Mouse (Mus musculus) CH12.LX (cell line): ENCODE results near the gene Mcur1. TPM values are rescaled to one million over a fixed set of nuclear protein-coding genes. Genes with fewer than 3 reads are reported as not detected.

ENCODE experiments used
- DNase-seq: peaks from one replicate; pipeline ENCODE4 v3.0.0-alpha.2; 2013; ENCODE audit errors: extremely low read depth
- H3K27ac ChIP-seq: 2 replicates; pipeline ENCODE4 v1.5.1; 2012; ENCODE audit warnings: low read depth, mild to moderate bottlenecking, control low read depth, moderate library complexity; ENCODE audit not compliant: insufficient read depth
- H3K27me3 ChIP-seq: replicated peaks from 2 replicates; pipeline ENCODE3; 2012; ENCODE audit warnings: inconsistent platforms
- H3K36me3 ChIP-seq, 2 experiments: replicated peaks in 1 of 2; 2 replicates each; pipeline versions ENCODE3 to v1.6.1; 2012; ENCODE audit warnings: inconsistent platforms in 1 of 2, low read length in 1 of 2, mild to moderate bottlenecking in 1 of 2, mixed read lengths in 1 of 2, moderate library complexity in 1 of 2; ENCODE audit not compliant: control insufficient read depth in 1 of 2, insufficient read depth in 1 of 2
- H3K4me1 ChIP-seq, 2 experiments: 2 replicates each; pipeline ENCODE4 v1.6.1; 2012; ENCODE audit warnings: inconsistent platforms in 1 of 2, moderate library complexity in 1 of 2; ENCODE audit not compliant: insufficient read depth in 2 of 2, control insufficient read depth in 1 of 2
- H3K4me2 ChIP-seq: 2 replicates; pipeline ENCODE4 v1.6.1; 2012; ENCODE audit warnings: low read depth, mild to moderate bottlenecking, control low read depth; ENCODE audit not compliant: poor library complexity, insufficient read depth, severe bottlenecking
- H3K4me3 ChIP-seq, 3 experiments: fragments of 150-350 bp in 1 of 3; sonication (generic) in 1 of 3; replicated peaks in 1 of 3; 2 replicates each; pipeline versions ENCODE3 to v1.5.1; 2011 to 2012; ENCODE audit warnings: low read depth in 2 of 3, low read length in 2 of 3, mild to moderate bottlenecking in 2 of 3, moderate library complexity in 2 of 3, control low read depth in 1 of 3, improper control_type of control experiment in 1 of 3, inconsistent platforms in 1 of 3, mixed read lengths in 1 of 3; ENCODE audit not compliant: poor library complexity in 1 of 3
- H3K79me2 ChIP-seq: replicated peaks from 2 replicates; pipeline ENCODE4 v1.6.1; 2012; ENCODE audit warnings: mild to moderate bottlenecking, moderate library complexity; ENCODE audit not compliant: control insufficient read depth, poor library complexity, insufficient read depth, severe bottlenecking; ENCODE audit errors: extremely low read depth
- H3K9ac ChIP-seq: 2 replicates; pipeline ENCODE4 v1.6.1; 2012; ENCODE audit warnings: low read depth, mild to moderate bottlenecking, control low read depth, moderate library complexity; ENCODE audit not compliant: insufficient read depth
- H3K9me3 ChIP-seq: replicated peaks from 2 replicates; pipeline ENCODE3; 2012; ENCODE audit warnings: low read length, inconsistent platforms, mixed read lengths
- CHD1 ChIP-seq: IDR thresholded peaks from 2 replicates; pipeline ENCODE4 v1.6.1; 2012; ENCODE audit warnings: low read depth, low read length, improper control_type of control experiment, inconsistent platforms
- CHD2 ChIP-seq: IDR thresholded peaks from 2 replicates; pipeline ENCODE4 v1.6.1; 2011; ENCODE audit warnings: low read length, improper control_type of control experiment
- CTCF ChIP-seq, 2 experiments: IDR thresholded peaks in 1 of 2; conservative IDR thresholded peaks in 1 of 2; 2 replicates each; pipeline ENCODE4 v1.5.1; 2011 to 2012; ENCODE audit warnings: low read depth in 2 of 2, low read length in 2 of 2, improper control_type of control experiment in 1 of 2, inconsistent platforms in 1 of 2, mild to moderate bottlenecking in 1 of 2, moderate library complexity in 1 of 2
- E2F4 ChIP-seq: IDR thresholded peaks from 2 replicates; pipeline ENCODE4 v1.6.1; 2011; ENCODE audit warnings: low read depth, low read length, improper control_type of control experiment; ENCODE audit not compliant: insufficient replicate concordance
- ELF1 ChIP-seq: IDR thresholded peaks from 2 replicates; pipeline ENCODE4 v1.6.1; 2014; ENCODE audit warnings: low read depth, mild to moderate bottlenecking, inconsistent platforms, low read length, improper control_type of control experiment
- EP300 ChIP-seq: IDR thresholded peaks from 2 replicates; pipeline ENCODE4 v1.6.1; 2011; ENCODE audit warnings: low read length, improper control_type of control experiment
- GABPA ChIP-seq: IDR thresholded peaks from 2 replicates; pipeline ENCODE4 v1.6.1; 2012; ENCODE audit warnings: low read depth, low read length, improper control_type of control experiment, inconsistent platforms; ENCODE audit not compliant: insufficient replicate concordance
- HCFC1 ChIP-seq: IDR thresholded peaks from 2 replicates; pipeline ENCODE4 v1.6.1; 2012; ENCODE audit warnings: low read depth, mild to moderate bottlenecking, inconsistent platforms, low read length, improper control_type of control experiment
- JUND ChIP-seq: conservative IDR thresholded peaks from 2 replicates; pipeline ENCODE4 v1.6.1; 2011; ENCODE audit warnings: low read depth, low read length, improper control_type of control experiment
- MAX ChIP-seq: IDR thresholded peaks from 2 replicates; pipeline ENCODE4 v1.6.1; 2011; ENCODE audit warnings: low read length, improper control_type of control experiment
- MEF2A ChIP-seq: IDR thresholded peaks from 2 replicates; pipeline ENCODE4 v1.6.1; 2014; ENCODE audit warnings: low read depth, mild to moderate bottlenecking, inconsistent platforms, low read length, improper control_type of control experiment, borderline replicate concordance
- MXI1 ChIP-seq: IDR thresholded peaks from 2 replicates; pipeline ENCODE4 v1.6.1; 2011; ENCODE audit warnings: mild to moderate bottlenecking, low read depth, low read length, improper control_type of control experiment
- MYC ChIP-seq: IDR thresholded peaks from 2 replicates; pipeline ENCODE4 v1.6.1; 2011; ENCODE audit warnings: low read depth, mild to moderate bottlenecking, improper control_type of control experiment, low read length
- NELFE ChIP-seq: IDR thresholded peaks from 2 replicates; pipeline ENCODE4 v1.6.1; 2011; ENCODE audit warnings: low read depth, low read length, improper control_type of control experiment
- NRF1 ChIP-seq: IDR thresholded peaks from 2 replicates; pipeline ENCODE4 v1.6.1; 2014; ENCODE audit warnings: low read depth, mild to moderate bottlenecking, inconsistent platforms, low read length, improper control_type of control experiment, moderate library complexity
- PAX5 ChIP-seq: IDR thresholded peaks from 2 replicates; pipeline ENCODE4 v1.6.1; 2012; ENCODE audit warnings: low read length, inconsistent platforms, mixed read lengths
- POLR2A ChIP-seq: IDR thresholded peaks from 2 replicates; pipeline ENCODE4 v1.6.1; 2011; ENCODE audit warnings: low read depth, mild to moderate bottlenecking, improper control_type of control experiment, low read length
- SIN3A ChIP-seq: IDR thresholded peaks from 2 replicates; pipeline ENCODE4 v1.6.1; 2012; ENCODE audit warnings: low read length, improper control_type of control experiment, inconsistent platforms
- SMC3 ChIP-seq: IDR thresholded peaks from 2 replicates; pipeline ENCODE4 v1.6.1; 2011; ENCODE audit warnings: low read depth, low read length, improper control_type of control experiment
- TBP ChIP-seq: conservative IDR thresholded peaks from 2 replicates; pipeline ENCODE4 v1.6.1; 2011; ENCODE audit warnings: low read depth, low read length, improper control_type of control experiment
- TCF12 ChIP-seq: IDR thresholded peaks from 2 replicates; pipeline ENCODE4 v1.6.1; 2014; ENCODE audit warnings: low read depth, mild to moderate bottlenecking, inconsistent platforms, low read length, improper control_type of control experiment
- UBTF ChIP-seq: IDR thresholded peaks from 2 replicates; pipeline ENCODE4 v1.6.1; 2012; ENCODE audit warnings: low read depth, mild to moderate bottlenecking, inconsistent platforms, low read length, improper control_type of control experiment, moderate library complexity
- USF2 ChIP-seq: conservative IDR thresholded peaks from 2 replicates; pipeline ENCODE4 v1.6.1; 2011; ENCODE audit warnings: low read depth, low read length, improper control_type of control experiment
- ZC3H11A ChIP-seq: IDR thresholded peaks from 2 replicates; pipeline ENCODE4 v1.6.1; 2012; ENCODE audit warnings: low read depth, mild to moderate bottlenecking, inconsistent platforms, low read length, improper control_type of control experiment
- ZKSCAN1 ChIP-seq: IDR thresholded peaks from 2 replicates; pipeline ENCODE4 v1.6.1; 2012; ENCODE audit warnings: low read depth, inconsistent platforms, low read length, improper control_type of control experiment, borderline replicate concordance
- ZMIZ1 ChIP-seq: IDR thresholded peaks from 2 replicates; pipeline ENCODE4 v1.6.1; 2012; ENCODE audit warnings: low read depth, mild to moderate bottlenecking, inconsistent platforms, low read length, improper control_type of control experiment
- dilution Hi-C: fragments of 300-500 bp; cut with MboI; formaldehyde crosslinking; loops from 2 replicates; pipeline ENCODE4 v1.14.3; 2020; ENCODE audit warnings: low sequenced_read_pairs; ENCODE audit not compliant: extremely low pct_unique_long_range_greater_than_20kb, extremely low pct_ligation_motif_present
- in situ Hi-C: fragments of 300-500 bp; cut with MboI; formaldehyde crosslinking; loops from 3 replicates; pipeline ENCODE4 v1.14.3; 2019; ENCODE audit warnings: low sequenced_read_pairs, low pct_ligation_motif_present, low pct_unique_long_range_greater_than_20kb, mixed read lengths
- polyA plus RNA-seq: library from polyadenylated mRNA; unstranded; fragments of >175 nt; gene quantifications from 2 replicates; pipeline ENCODE4 v1.2.1, GENCODE M21; 2012; ENCODE audit warnings: low read depth; ENCODE audit not compliant: insufficient read length
- total RNA-seq, 2 experiments: library from RNA; depleted of rRNA; stranded (reverse); fragments of 300-350 nt in 1 of 2; fragments of >200 nt in 1 of 2; gene quantifications; 2 replicates each; pipeline ENCODE4 v1.2.3; 2012 to 2014

The Mcur1 gene
- total and polyA plus RNA-seq, 3 experiments, result 4.7 to 12.5 (median 6.3) TPM

DNA sequence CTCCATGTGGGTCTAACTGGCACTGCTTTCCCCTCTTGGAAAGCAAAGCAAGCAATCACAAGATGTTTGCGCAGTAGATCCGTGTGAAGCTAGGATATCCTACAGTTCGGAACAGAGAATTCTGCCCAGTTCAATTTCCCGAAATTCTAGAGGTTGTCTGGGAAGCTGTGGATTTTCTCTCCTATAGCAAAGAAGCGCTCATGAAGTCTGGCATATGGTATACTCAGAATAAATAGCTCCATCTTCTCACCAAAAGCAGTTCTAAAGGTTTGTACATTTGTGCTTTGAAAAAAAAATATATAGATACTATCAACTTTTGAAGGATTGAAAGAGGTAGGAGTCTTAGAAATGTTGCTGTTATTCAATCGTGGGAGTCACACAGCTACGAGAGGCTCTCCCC is 64.3 kb downstream of the Mcur1 start:
- TF ChIP-seq NRF1, result no peak
- TF ChIP-seq PAX5, result no peak
- dilution Hi-C loops (no loop called here), in situ Hi-C loops (no loop called here)
- Histone ChIP-seq H3K79me2 (no peaks in the 10 kb centered on the region), H3K9ac (no peak overlapping the region), H3K36me3 (no peaks in the 10 kb centered on the region), H3K4me2 (no peak overlapping the region), H3K4me3 (no peak overlapping the region), H3K9me3 (peaks cover 10% of the 10 kb centered on the region), H3K4me1 (peaks cover 4 to 26% of the 10 kb centered on the region in 2 experiments), H3K27me3 (no peaks in the 10 kb centered on the region), H3K27ac (no peak overlapping the region)
- DNase-seq, result no peak

DNA sequence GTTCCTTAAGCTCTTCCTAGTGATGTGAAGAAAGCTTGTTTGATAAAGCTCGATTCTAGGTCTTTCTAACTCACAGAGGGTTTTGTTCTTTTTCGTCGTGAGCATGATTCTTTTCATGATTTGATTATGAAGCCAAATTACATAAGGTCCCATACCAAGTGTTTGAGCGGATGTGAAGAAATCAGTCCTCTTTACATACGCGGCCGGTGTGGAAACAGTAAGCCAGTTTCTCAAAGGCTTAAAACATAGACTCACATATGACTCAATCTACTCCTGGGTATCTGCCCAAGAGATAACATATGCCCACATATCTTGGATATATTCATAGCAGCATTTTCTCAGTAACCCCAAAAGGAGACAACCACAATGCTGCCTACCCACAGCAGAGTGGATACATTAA is 66.3 kb downstream of the Mcur1 start:
- dilution Hi-C loops, result no loop called here
- peaks cover 2 to 18% of the 10 kb centered on the region in 2 experiments for H3K4me1 ChIP-seq

GRCm38 (mm10) chr13:43493058-43493481 is 66.9 kb downstream of the Mcur1 start:
- Histone ChIP-seq H3K36me3 (no peaks in the 10 kb centered on the region), H3K27me3 (no peaks in the 10 kb centered on the region), H3K79me2 (no peaks in the 10 kb centered on the region), H3K4me1 (peaks cover 4 to 18% of the 10 kb centered on the region in 2 experiments), H3K9me3 (peaks cover 11% of the 10 kb centered on the region), H3K4me3 (no peak overlapping the region), H3K4me2 (no peak overlapping the region), H3K27ac (no peak overlapping the region), H3K9ac (no peak overlapping the region)
- DNase-seq, result no peak
- in situ Hi-C loops (no loop called here), dilution Hi-C loops (no loop called here)
- TF ChIP-seq ELF1 (no peak), USF2 (no peak), HCFC1 (no peak), JUND (no peak), NELFE (no peak), ZMIZ1 (no peak), GABPA (no peak), TCF12 (no peak), MXI1 (no peak), PAX5 (no peak), CHD2 (no peak), ZKSCAN1 (no peak), CTCF (conservative IDR thresholded peaks at IDR 0.05 in 1 of 2, IDR thresholded peaks at IDR 0.05 in 1 of 2; ENCODE audit: low read depth in 2 of 2, low read length in 2 of 2) (no peak), MYC (no peak), ZC3H11A (no peak), SMC3 (no peak), MAX (no peak), UBTF (no peak), TBP (no peak), CHD1 (no peak)

More for the DNA sequence above, 66.3 kb downstream of the Mcur1 start:
- Histone ChIP-seq H3K27me3 (no peaks in the 10 kb centered on the region), H3K9me3 (peaks cover 12% of the 10 kb centered on the region), H3K27ac (no peak overlapping the region), H3K36me3 (no peaks in the 10 kb centered on the region), H3K9ac (no peak overlapping the region), H3K4me3 (no peak overlapping the region), H3K4me2 (no peak overlapping the region), H3K79me2 (no peaks in the 10 kb centered on the region)
- in situ Hi-C loops, result no loop called here
- TF ChIP-seq ZMIZ1, result no peak
- TF ChIP-seq ZC3H11A, result no peak
- no peak for TF ChIP-seq EP300
- TF ChIP-seq HCFC1, result no peak
- no peak for TF ChIP-seq CHD2
- TF ChIP-seq E2F4, result no peak
- TF ChIP-seq UBTF, result no peak
- TF ChIP-seq GABPA, result no peak
- TF ChIP-seq MEF2A, result no peak
- no peak for TF ChIP-seq POLR2A
- TF ChIP-seq USF2, result no peak
- no peak for TF ChIP-seq PAX5
- TF ChIP-seq TBP, result no peak
- TF ChIP-seq SIN3A, result no peak
- no peak for TF ChIP-seq NELFE
- no peak for TF ChIP-seq ZKSCAN1
- no peak for TF ChIP-seq ELF1
- no peak for DNase-seq
